Mouse (Mus musculus) MEL (cell line): Measurements from ENCODE around the gene Gm28729.

Source experiments
- MYB ChIP-seq: IDR thresholded peaks from 2 replicates; pipeline ENCODE4 v1.6.1; 2011; ENCODE audit warnings: mild to moderate bottlenecking, low read depth, low read length, improper control_type of control experiment
- POLR2AphosphoS5 ChIP-seq: IDR thresholded peaks from 2 replicates; pipeline ENCODE4 v1.6.1; 2012; ENCODE audit warnings: low read depth, borderline replicate concordance, mild to moderate bottlenecking, inconsistent platforms, low read length, moderate library complexity, mixed read lengths

DNA sequence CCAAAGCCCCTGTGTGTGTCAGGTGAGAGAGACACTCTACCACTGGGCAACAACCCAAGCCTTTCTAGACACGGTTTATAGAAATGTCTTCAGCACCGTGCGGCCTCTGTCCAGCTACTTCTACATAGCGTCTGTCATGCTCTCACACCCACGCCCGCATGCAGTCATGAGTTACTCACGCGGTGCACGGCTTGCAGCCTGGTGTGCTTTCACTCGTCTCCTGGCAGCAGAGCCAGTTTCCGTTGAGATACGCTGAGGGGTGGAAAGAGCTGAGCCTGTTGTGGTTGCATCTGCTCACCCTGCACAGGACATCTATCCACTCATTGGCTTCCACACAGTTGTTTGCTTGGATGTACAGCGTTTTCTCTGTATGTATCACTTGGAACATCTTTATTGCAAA is 20.3 kb upstream of the Gm28729 start:
- no peak for TF ChIP-seq POLR2AphosphoS5
- TF ChIP-seq MYB = no peak
